Mouse (Mus musculus) liver, adult 2 months (tissue): ENCODE measurements around the gene Sgms2.

ENCODE experiments used
- CTCF ChIP-seq: fragments of 200-500 bp; IDR thresholded peaks from 2 replicates; pipeline ENCODE4 v1.5.1; 2011; ENCODE audit warnings: low read depth, low read length, control low read depth
- POLR2A ChIP-seq: fragments of 200-500 bp; IDR thresholded peaks from 2 replicates; pipeline ENCODE4 v1.6.1; 2011; ENCODE audit warnings: low read length, control low read depth; ENCODE audit not compliant: insufficient read depth; ENCODE audit errors: extremely low read depth

DNA sequence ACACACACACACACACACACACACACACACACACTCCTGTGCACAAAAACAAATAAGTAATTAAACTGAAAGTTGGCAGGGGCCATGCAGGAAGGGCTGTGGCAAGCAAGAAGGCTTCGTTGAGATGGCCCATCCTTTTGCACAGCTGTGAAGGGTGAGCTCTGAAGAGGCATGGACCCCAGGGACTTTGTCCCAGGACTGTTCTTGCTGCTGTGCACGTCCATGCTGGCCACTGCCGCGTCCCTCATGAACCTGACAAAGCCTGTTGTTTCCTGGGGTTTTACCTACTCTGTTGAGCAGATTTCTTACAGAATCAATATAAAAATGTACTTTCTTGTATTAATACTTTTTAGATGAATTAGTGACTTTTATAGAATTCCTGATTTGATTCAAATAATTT is 199.3 kb downstream of the Sgms2 start:
- TF ChIP-seq POLR2A (no peak), CTCF (no peak)
